Mouse (Mus musculus): ENCODE data around the gene Taar7a.

DNA sequence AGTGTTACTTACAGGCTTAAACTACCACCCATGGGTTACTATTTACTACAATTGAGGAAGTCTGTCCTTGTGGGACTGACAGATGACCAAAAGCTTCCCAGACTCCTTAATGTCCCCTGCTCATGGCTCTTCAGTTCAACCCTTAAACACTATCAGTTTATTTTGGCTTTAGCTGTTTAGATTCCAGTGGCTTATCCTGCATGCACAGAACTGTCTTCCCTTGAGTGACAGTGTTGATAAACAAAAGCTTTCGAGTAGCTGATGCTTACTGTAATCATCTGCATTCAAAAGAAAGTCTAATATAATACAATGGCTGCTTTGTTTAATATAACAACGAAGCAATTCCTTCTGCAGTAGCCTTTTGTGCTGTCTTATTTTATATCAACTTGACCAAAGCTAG is 13.8 kb upstream of the Taar7a start:
- no peak for TF ChIP-seq POLR2A (IDR thresholded peaks at IDR 0.05; ENCODE audit: borderline replicate concordance, extremely low read depth, insufficient read depth, insufficient read length, poor library complexity, severe bottlenecking)
- no peak for TF ChIP-seq CTCF (IDR thresholded peaks at IDR 0.05; ENCODE audit: borderline replicate concordance, extremely low read depth, insufficient read depth, insufficient read length)
